Mouse (Mus musculus) ES-E14 (cell line): ENCODE results near the gene Chrne. TPM values are rescaled to one million over a fixed set of nuclear protein-coding genes. Genes with fewer than 3 reads are reported as not detected.

ENCODE experiments used
- DNase-seq: peaks from one replicate; pipeline ENCODE4 v3.0.0-alpha.2; 2013; ENCODE audit warnings: low read depth, low spot score
- H3K27ac ChIP-seq: 2 replicates; pipeline ENCODE4 v1.5.1; 2012; ENCODE audit warnings: low read depth, mild to moderate bottlenecking, low read length, moderate library complexity, mixed read lengths; ENCODE audit not compliant: poor library complexity, insufficient read depth, severe bottlenecking
- H3K36me3 ChIP-seq: 2 replicates; pipeline ENCODE4 v1.6.1; 2012; ENCODE audit warnings: mild to moderate bottlenecking, low read length, moderate library complexity, mixed read lengths; ENCODE audit not compliant: control insufficient read depth, poor library complexity, insufficient read depth, severe bottlenecking
- H3K4me1 ChIP-seq, 2 experiments: fragments of 150-350 bp in 1 of 2; sonication (generic) in 1 of 2; 2 replicates each; pipeline ENCODE4 v1.6.1; 2012; ENCODE audit warnings: low read length in 2 of 2, mild to moderate bottlenecking in 1 of 2, mixed read lengths in 1 of 2; ENCODE audit not compliant: control insufficient read depth in 2 of 2, insufficient read depth in 2 of 2, poor library complexity in 1 of 2
- H3K4me3 ChIP-seq, 2 experiments: fragments of 150-350 bp in 1 of 2; sonication (generic) in 1 of 2; 2 replicates each; pipeline ENCODE4 v1.5.1; 2012; ENCODE audit warnings: low read length in 2 of 2, low read depth in 1 of 2, mild to moderate bottlenecking in 1 of 2, mixed read lengths in 1 of 2; ENCODE audit not compliant: insufficient read depth in 1 of 2, poor library complexity in 1 of 2, severe bottlenecking in 1 of 2
- H3K9ac ChIP-seq: 2 replicates; pipeline ENCODE4 v1.6.1; 2012; ENCODE audit warnings: low read depth, mild to moderate bottlenecking, low read length, mixed read lengths; ENCODE audit not compliant: poor library complexity, insufficient read depth, severe bottlenecking
- H3K9me3 ChIP-seq: fragments of 150-350 bp; sonication (generic); 2 replicates; pipeline ENCODE4 v1.6.1; 2012; ENCODE audit warnings: low read depth, mild to moderate bottlenecking, low read length; ENCODE audit not compliant: control insufficient read depth, insufficient read depth
- CHD2 ChIP-seq: IDR thresholded peaks from 2 replicates; pipeline ENCODE4 v1.6.1; 2014; ENCODE audit warnings: mild to moderate bottlenecking, low read depth, low read length, inconsistent platforms
- HCFC1 ChIP-seq: IDR thresholded peaks from 2 replicates; pipeline ENCODE4 v1.6.1; 2012; ENCODE audit warnings: low read length, inconsistent platforms, borderline replicate concordance; ENCODE audit not compliant: insufficient read depth
- MAFK ChIP-seq: IDR thresholded peaks from 2 replicates; pipeline ENCODE4 v1.6.1; 2014; ENCODE audit warnings: mild to moderate bottlenecking, low read depth, low read length, inconsistent platforms; ENCODE audit not compliant: insufficient read depth
- ZC3H11A ChIP-seq: IDR thresholded peaks from 2 replicates; pipeline ENCODE4 v1.6.1; 2012; ENCODE audit warnings: low read depth, mild to moderate bottlenecking, inconsistent platforms, low read length, borderline replicate concordance
- ZNF384 ChIP-seq: IDR thresholded peaks from 2 replicates; pipeline ENCODE4 v1.6.1; 2012; ENCODE audit warnings: low read depth, low read length, inconsistent platforms
- in situ Hi-C, 2 experiments: fragments of 600-800 bp; cut with MboI; formaldehyde crosslinking; loops; one replicate each; pipeline ENCODE4 v1.15.1; 2025; ENCODE audit warnings: low sequenced_read_pairs in 2 of 2, inconsistent platforms in 1 of 2; ENCODE audit not compliant: unreplicated experiment in 2 of 2
- total RNA-seq: library from RNA; depleted of rRNA; stranded (reverse); fragments of 300-350 nt; gene quantifications from 2 replicates; pipeline ENCODE4 v1.2.3, GENCODE M21; 2012

Gene Chrne
- total RNA-seq, 1 experiment = not detected

DNA sequence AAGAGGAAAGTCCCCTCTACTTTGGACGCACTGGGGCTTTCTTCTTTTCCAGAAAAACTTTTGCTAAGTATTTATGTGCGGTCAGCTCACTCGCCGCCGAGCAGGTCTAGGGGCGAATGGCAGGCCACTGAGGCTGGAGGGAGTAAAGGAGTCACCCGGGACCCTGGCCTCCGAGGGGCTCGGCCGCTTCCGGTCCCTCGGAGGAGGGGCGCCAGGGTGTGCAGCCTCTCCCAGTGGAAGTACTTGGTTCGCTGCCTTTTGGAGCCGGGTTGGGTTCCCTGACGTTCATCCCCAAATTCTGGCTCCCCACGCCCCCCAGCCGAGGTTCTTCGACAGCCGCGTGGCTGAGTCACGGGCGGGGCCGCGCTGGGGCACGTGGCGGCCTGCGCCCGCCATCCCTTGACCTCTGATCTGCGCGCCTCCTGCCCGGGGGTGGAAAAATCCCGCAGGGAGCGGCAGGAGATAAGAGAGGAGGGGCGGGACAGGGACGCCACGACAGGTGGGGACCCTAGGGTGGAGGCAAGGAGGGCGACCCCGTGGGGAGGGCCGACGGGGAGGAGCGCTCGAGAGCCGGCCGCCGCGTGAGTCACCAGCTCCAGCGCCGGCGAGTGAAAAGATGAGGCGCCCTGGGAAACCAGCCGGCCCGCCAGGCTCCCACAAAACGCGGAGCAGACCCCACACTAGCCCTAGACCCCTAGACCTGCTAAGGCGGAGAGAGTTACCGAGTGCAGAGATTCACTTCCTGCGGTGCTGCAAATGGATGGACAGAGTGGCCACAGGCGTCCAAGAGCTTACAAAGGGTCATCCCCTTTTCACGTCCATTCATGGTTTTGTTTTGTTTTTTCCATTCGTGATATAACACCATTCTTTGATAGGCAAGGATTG is 36.8 kb upstream of the Chrne start:
- H3K9ac ChIP-seq = peak overlapping the region; percentile 87
- TF ChIP-seq ZC3H11A (no peak), HCFC1 (no peak), CHD2 (no peak), ZNF384 (no peak), MAFK (no peak)
- H3K4me1 ChIP-seq = peaks cover 8 to 25% of the 10 kb centered on the region in 2 experiments; a peak in 3 of 4 replicates

DNA sequence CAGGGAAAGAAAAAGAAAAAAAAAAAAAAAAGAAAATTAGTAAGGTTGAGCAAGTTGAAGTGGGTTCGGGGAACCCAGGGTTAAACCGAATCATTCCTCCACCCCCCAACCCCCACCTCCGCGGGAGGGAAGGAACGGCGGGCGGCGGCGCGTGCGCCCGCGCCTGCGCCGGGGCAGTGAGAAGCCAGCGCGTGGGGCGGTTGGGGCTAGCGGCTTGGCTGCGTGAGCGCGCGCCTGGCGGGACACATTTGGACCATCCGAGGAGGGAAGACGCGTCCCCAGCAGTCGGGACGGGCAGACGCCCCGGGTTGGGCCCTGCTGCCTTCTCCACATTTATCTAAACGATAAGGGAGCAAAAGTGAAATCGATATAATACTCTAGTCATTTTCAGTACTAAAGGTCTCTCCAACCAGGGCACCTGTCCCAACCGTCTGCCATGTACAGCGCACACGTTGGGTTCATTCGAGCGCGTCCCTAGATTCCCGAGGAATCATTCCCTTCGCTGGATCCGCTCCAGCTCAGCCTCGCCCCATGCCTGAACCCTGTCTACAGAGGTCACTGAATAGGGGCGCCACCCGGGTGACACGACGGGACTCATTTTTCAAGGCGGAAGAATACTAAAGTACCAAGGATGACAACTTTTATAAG is 36.0 kb upstream of the Chrne start:
- no peaks in the 10 kb centered on the region for H3K9me3 ChIP-seq
- peaks cover 8 to 25% of the 10 kb centered on the region in 2 experiments; a peak in 3 of 4 replicates for H3K4me1 ChIP-seq
- H3K27ac ChIP-seq = peak overlapping the region; percentile 83
- TF ChIP-seq ZNF384 = no peak
- TF ChIP-seq HCFC1 = no peak
- no peak for TF ChIP-seq ZC3H11A
- TF ChIP-seq MAFK = no peak
- TF ChIP-seq CHD2 = peak; percentile 49; the same call in 1 of the 2 replicates
- peak overlapping the region; percentile 89 to 98 for H3K4me3 ChIP-seq
- in situ Hi-C loops = no loop called here
- peak overlapping the region; percentile 87 for H3K9ac ChIP-seq
- peaks cover 34% of the 10 kb centered on the region for H3K36me3 ChIP-seq
- DNase-seq = peak; percentile 54

More for the DNA sequence above, 36.8 kb upstream of the Chrne start:
- Histone ChIP-seq H3K9me3 (no peaks in the 10 kb centered on the region), H3K36me3 (peaks cover 27% of the 10 kb centered on the region), H3K27ac (peak overlapping the region; percentile 83), H3K4me3 (peak overlapping the region; percentile 89 to 98)
- in situ Hi-C loops = no loop called here
- peak; percentile 33 for DNase-seq

DNA sequence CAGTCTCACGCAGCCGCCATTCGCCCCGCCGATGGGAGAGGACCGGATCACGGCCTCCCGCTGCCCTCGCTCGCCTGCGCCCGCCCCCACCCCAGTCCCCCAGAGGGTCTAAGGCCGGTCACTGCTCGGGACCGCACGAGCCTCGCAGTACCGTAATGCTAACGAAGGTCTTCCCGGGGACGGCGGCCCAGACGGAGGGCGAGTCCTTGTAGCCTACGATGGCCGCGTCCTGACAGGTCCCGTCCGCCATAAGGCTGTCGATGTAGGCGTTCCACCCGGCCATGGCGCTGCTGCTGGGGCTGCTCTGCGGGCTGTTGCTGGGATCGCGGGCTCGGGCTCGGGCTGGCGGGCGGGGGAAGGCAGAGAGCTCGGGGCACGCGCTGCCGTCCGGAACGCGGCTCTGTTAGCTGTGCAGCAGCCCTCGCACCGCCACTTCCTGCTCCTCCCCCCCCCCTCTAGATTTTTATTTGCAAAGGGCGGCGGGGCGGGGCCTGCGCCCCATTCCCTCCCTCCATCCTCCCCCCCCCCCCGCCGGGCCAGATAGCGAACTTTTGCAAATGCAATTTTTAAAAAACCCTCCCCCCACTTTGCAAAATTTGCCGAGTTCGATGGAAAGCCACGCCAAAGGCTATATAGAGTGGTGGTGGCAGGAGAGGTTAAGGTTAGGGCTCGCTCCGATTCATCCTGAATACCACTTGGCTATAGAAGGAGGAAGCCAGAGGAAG is 35.3 kb upstream of the Chrne start, which contains the start of gene Pfn1:
Pfn1 (minus strand) TSS at position 447 of the 725 bp plus-strand sequence.
- H3K9me3 ChIP-seq = no peaks in the 10 kb centered on the region
- DNase-seq = peak; percentile 47
- H3K4me1 ChIP-seq = peaks cover 8 to 23% of the 10 kb centered on the region in 2 experiments; a peak in 3 of 4 replicates
- H3K4me3 ChIP-seq = peak within 1 kb of the TSS; percentile 89 to 98
- in situ Hi-C loops = no loop called here
- peak within 1 kb of the TSS; percentile 98 for H3K27ac ChIP-seq
- no peak for TF ChIP-seq HCFC1
- no peak for TF ChIP-seq CHD2
- TF ChIP-seq ZNF384 = no peak
- TF ChIP-seq MAFK = no peak
- TF ChIP-seq ZC3H11A = no peak
- H3K9ac ChIP-seq = peak within 1 kb of the TSS; percentile 99
- peaks cover 40% of the 10 kb centered on the region for H3K36me3 ChIP-seq
